Mouse (Mus musculus) intestine, embryonic 14.5 days (tissue): ENCODE measurements around the gene Mn1. TPM values are rescaled to one million over a fixed set of nuclear protein-coding genes. Genes with fewer than 3 reads are reported as not detected.

ENCODE experiments used
- ATAC-seq: fragments of 200-750 bp; cut with Nextera tagmentation; replicated peaks from 2 replicates; pipeline ENCODE4 v1.8.0; 2017; ENCODE audit warnings: low read depth, moderate number of reproducible peaks, moderate TSS enrichment, moderate library complexity; ENCODE audit not compliant: low FRiP score, low TSS enrichment
- DNase-seq: peaks from one replicate; pipeline ENCODE4 v3.0.0-alpha.2; 2018; ENCODE audit warnings: low spot score
- H3K27ac ChIP-seq: fragments of 300-500 bp; sonication (generic); 2 replicates; pipeline ENCODE4 v1.5.1; 2014; ENCODE audit warnings: low read depth, mild to moderate bottlenecking, control low read depth
- H3K27me3 ChIP-seq: fragments of 300-500 bp; sonication (generic); replicated peaks from 2 replicates; pipeline ENCODE4 v1.6.1; 2014; ENCODE audit warnings: low read length, control low read depth; ENCODE audit not compliant: control insufficient read depth, insufficient read depth
- H3K36me3 ChIP-seq: fragments of 300-500 bp; sonication (generic); 2 replicates; pipeline ENCODE4 v1.6.1; 2014; ENCODE audit warnings: low read length, control low read depth; ENCODE audit not compliant: control insufficient read depth, insufficient read depth
- H3K4me1 ChIP-seq: fragments of 300-500 bp; sonication (generic); replicated peaks from 2 replicates; pipeline ENCODE4 v1.6.1; 2014; ENCODE audit warnings: low read length, control low read depth, mixed read lengths; ENCODE audit not compliant: control insufficient read depth, insufficient read depth
- H3K4me2 ChIP-seq: fragments of 300-500 bp; sonication (generic); 2 replicates; pipeline ENCODE4 v1.6.1; 2014; ENCODE audit warnings: low read length
- H3K4me3 ChIP-seq: fragments of 300-500 bp; sonication (generic); 2 replicates; pipeline ENCODE4 v1.5.1; 2014; ENCODE audit warnings: low read depth, low read length, control low read depth, mixed read lengths
- H3K9ac ChIP-seq: fragments of 300-500 bp; sonication (generic); 2 replicates; pipeline ENCODE4 v1.6.1; 2014; ENCODE audit warnings: mild to moderate bottlenecking, low read length
- H3K9me3 ChIP-seq: fragments of 300-500 bp; sonication (generic); 2 replicates; pipeline ENCODE4 v1.6.1; 2016; ENCODE audit warnings: low read length, control low read depth; ENCODE audit not compliant: control insufficient read depth
- WGBS: fragments of 180-500 bp; shearing (Covaris S2); extraction: QIAGEN DNeasy Blood & Tissue Kit; methylation state at CpG from one replicate; pipeline ENCODE4 v1.1.7; 2014; 5-methylcytosine and 5-hydroxymethylcytosine counted together
- polyA plus RNA-seq: library from polyadenylated mRNA; unstranded; fragments of >200 nt; fragmentation: Nextera tagmentation; extraction: Ambion mirVana; gene quantifications from 2 replicates; pipeline ENCODE4 v1.2.1, GENCODE M21; 2014

The Mn1 gene
- polyA plus RNA-seq, 1 experiment from 2014 or later, result 10.9 TPM

- no peaks in the 10 kb centered on the region for H3K9me3 ChIP-seq
- H3K36me3 ChIP-seq, result peaks cover 30% of the 10 kb centered on the region
- H3K4me1 ChIP-seq, result peaks cover 67% of the 10 kb centered on the region
- H3K4me3 ChIP-seq, result no peak overlapping the region
- H3K4me2 ChIP-seq, result peak overlapping the region; percentile 86
- DNase-seq (no peak), ATAC-seq (no peak)
- H3K27me3 ChIP-seq, result peaks cover 13% of the 10 kb centered on the region
- WGBS, result 73% methylated on average over 8 of the region's 8 CpGs
- no peak overlapping the region for H3K9ac ChIP-seq
- no peak overlapping the region for H3K27ac ChIP-seq
Measured at GRCm38 (mm10) chr5:111422058-111422800, 5.1 kb downstream of the Mn1 start.

GRCm38 (mm10) chr5:111423011-111423410, 5.8 kb downstream of the Mn1 start:
- Histone ChIP-seq H3K9me3 (no peaks in the 10 kb centered on the region), H3K4me1 (peaks cover 67% of the 10 kb centered on the region), H3K36me3 (peaks cover 33% of the 10 kb centered on the region), H3K9ac (no peak overlapping the region), H3K4me2 (peak overlapping the region; percentile 86), H3K27me3 (peaks cover 13% of the 10 kb centered on the region), H3K4me3 (0 out of 2 replicates have a peak overlapping the region, but pooled peaks have one; percentile 1), H3K27ac (no peak overlapping the region)
- no peak for DNase-seq
- no peak for ATAC-seq
- 73% methylated on average over 10 of the region's 10 CpGs for WGBS

- H3K27ac ChIP-seq, result no peak overlapping the region
- 0 out of 2 replicates have a peak overlapping the region, but pooled peaks have one; percentile 3 for H3K4me3 ChIP-seq
- DNase-seq (no peak), ATAC-seq (no peak)
- H3K9ac ChIP-seq, result no peak overlapping the region
- H3K9me3 ChIP-seq, result no peaks in the 10 kb centered on the region
- H3K36me3 ChIP-seq, result peaks cover 33% of the 10 kb centered on the region
- peaks cover 61% of the 10 kb centered on the region for H3K4me1 ChIP-seq
- peak overlapping the region; percentile 86 for H3K4me2 ChIP-seq
- WGBS, result 79% methylated on average over 4 of the region's 4 CpGs
- peaks cover 13% of the 10 kb centered on the region for H3K27me3 ChIP-seq
Measured at GRCm38 (mm10) chr5:111423616-111424015, 6.5 kb downstream of the Mn1 start.

- peaks cover under 1% of the 10 kb centered on the region; the same call in 1 of the 2 replicates for H3K27me3 ChIP-seq
- no peak for DNase-seq
- no peak for ATAC-seq
- no peaks in the 10 kb centered on the region for H3K9me3 ChIP-seq
- H3K9ac ChIP-seq, result no peak overlapping the region
- H3K36me3 ChIP-seq, result peaks cover 24% of the 10 kb centered on the region
- no peak overlapping the region for H3K4me2 ChIP-seq
- peaks cover 44% of the 10 kb centered on the region for H3K4me1 ChIP-seq
- H3K4me3 ChIP-seq, result no peak overlapping the region
- no peak overlapping the region for H3K27ac ChIP-seq
- 72% methylated on average over 9 of the region's 9 CpGs for WGBS
Measured at GRCm38 (mm10) chr5:111425813-111426212, 8.7 kb downstream of the Mn1 start.

- H3K27me3 ChIP-seq, result no peaks in the 10 kb centered on the region
- H3K36me3 ChIP-seq, result peaks cover 20% of the 10 kb centered on the region
- H3K4me2 ChIP-seq, result no peak overlapping the region
- DNase-seq (no peak), ATAC-seq (no peak)
- no peak overlapping the region for H3K4me3 ChIP-seq
- peaks cover 46% of the 10 kb centered on the region for H3K4me1 ChIP-seq
- H3K9ac ChIP-seq, result no peak overlapping the region
- no peaks in the 10 kb centered on the region for H3K9me3 ChIP-seq
- H3K27ac ChIP-seq, result no peak overlapping the region
- 68% methylated on average over 5 of the region's 5 CpGs for WGBS
Measured at GRCm38 (mm10) chr5:111426249-111426648, 9.1 kb downstream of the Mn1 start.

GRCm38 (mm10) chr5:111428882-111429281, 11.7 kb downstream of the Mn1 start:
- Histone ChIP-seq H3K9me3 (no peaks in the 10 kb centered on the region), H3K36me3 (peaks cover 11% of the 10 kb centered on the region; the same call in 1 of the 2 replicates), H3K4me1 (peaks cover 56% of the 10 kb centered on the region), H3K27me3 (no peaks in the 10 kb centered on the region), H3K4me3 (no peak overlapping the region), H3K4me2 (no peak overlapping the region), H3K9ac (no peak overlapping the region), H3K27ac (no peak overlapping the region)
- 77% methylated on average over 6 of the region's 6 CpGs for WGBS
- DNase-seq (no peak), ATAC-seq (no peak)

- WGBS, result 56% methylated on average over 7 of the region's 7 CpGs
- Histone ChIP-seq H3K27me3 (no peaks in the 10 kb centered on the region), H3K27ac (no peak overlapping the region), H3K4me3 (no peak overlapping the region), H3K9me3 (no peaks in the 10 kb centered on the region), H3K4me2 (no peak overlapping the region), H3K36me3 (peaks cover 11% of the 10 kb centered on the region; the same call in 1 of the 2 replicates), H3K4me1 (peaks cover 56% of the 10 kb centered on the region), H3K9ac (no peak overlapping the region)
- ATAC-seq, result no peak
- DNase-seq, result no peak
Measured at GRCm38 (mm10) chr5:111429726-111430125, 12.6 kb downstream of the Mn1 start.

- no peaks in the 10 kb centered on the region for H3K9me3 ChIP-seq
- no peak overlapping the region for H3K27ac ChIP-seq
- ATAC-seq (no peak), DNase-seq (no peak)
- H3K4me1 ChIP-seq, result peaks cover 55% of the 10 kb centered on the region
- H3K27me3 ChIP-seq, result no peaks in the 10 kb centered on the region
- H3K4me2 ChIP-seq, result no peak overlapping the region
- 52% methylated on average over 11 of the region's 11 CpGs for WGBS
- no peak overlapping the region for H3K9ac ChIP-seq
- H3K36me3 ChIP-seq, result peaks cover 11% of the 10 kb centered on the region; the same call in 1 of the 2 replicates
- H3K4me3 ChIP-seq, result no peak overlapping the region
Measured at GRCm38 (mm10) chr5:111431007-111431730, 14.0 kb downstream of the Mn1 start.
